Mouse (Mus musculus) hindbrain, embryonic 12.5 days (tissue): ENCODE results near the gene Pik3c2b. TPM values are rescaled to one million over a fixed set of nuclear protein-coding genes. Genes with fewer than 3 reads are reported as not detected.

Experiments
- ATAC-seq: fragments of 200-750 bp; cut with Nextera tagmentation; 2 replicates; pipeline ENCODE4 v1.8.0; 2017; ENCODE audit warnings: moderate TSS enrichment; ENCODE audit not compliant: low FRiP score
- H3K27ac ChIP-seq: fragments of 300-500 bp; sonication (generic); 2 replicates; pipeline ENCODE4 v1.5.1; 2016; ENCODE audit warnings: mild to moderate bottlenecking
- H3K27me3 ChIP-seq: fragments of 300-500 bp; sonication (generic); 2 replicates; pipeline ENCODE4 v1.6.1; 2016; ENCODE audit warnings: mild to moderate bottlenecking
- H3K36me3 ChIP-seq: fragments of 300-500 bp; sonication (generic); 2 replicates; pipeline ENCODE4 v1.6.1; 2016; ENCODE audit warnings: mild to moderate bottlenecking
- H3K4me1 ChIP-seq: fragments of 300-500 bp; sonication (generic); 2 replicates; pipeline ENCODE4 v1.6.1; 2016
- H3K4me2 ChIP-seq: fragments of 300-500 bp; sonication (generic); replicated peaks from 2 replicates; pipeline ENCODE4 v1.6.1; 2016; ENCODE audit warnings: mild to moderate bottlenecking
- H3K4me3 ChIP-seq: fragments of 300-500 bp; sonication (generic); 2 replicates; pipeline ENCODE4 v1.5.1; 2016; ENCODE audit warnings: mild to moderate bottlenecking
- H3K9ac ChIP-seq: fragments of 300-500 bp; sonication (generic); 2 replicates; pipeline ENCODE4 v1.6.1; 2016; ENCODE audit warnings: mild to moderate bottlenecking, moderate library complexity
- H3K9me3 ChIP-seq: fragments of 300-500 bp; sonication (generic); replicated peaks from 2 replicates; pipeline ENCODE4 v1.6.1; 2016; ENCODE audit warnings: mild to moderate bottlenecking
- WGBS: fragments of 180-500 bp; shearing (Covaris S2); methylation state at CpG from one replicate; pipeline ENCODE4 v1.1.7; 2016; 5-methylcytosine and 5-hydroxymethylcytosine counted together
- polyA plus RNA-seq: library from polyadenylated mRNA; unstranded; fragments of >200 nt; fragmentation: Nextera tagmentation; extraction: Ambion mirVana; gene quantifications from 2 replicates; pipeline ENCODE4 v1.2.1, GENCODE M21; 2016

The Pik3c2b gene
- polyA plus RNA-seq, 1 experiment from 2014 or later: 17.0 TPM

DNA sequence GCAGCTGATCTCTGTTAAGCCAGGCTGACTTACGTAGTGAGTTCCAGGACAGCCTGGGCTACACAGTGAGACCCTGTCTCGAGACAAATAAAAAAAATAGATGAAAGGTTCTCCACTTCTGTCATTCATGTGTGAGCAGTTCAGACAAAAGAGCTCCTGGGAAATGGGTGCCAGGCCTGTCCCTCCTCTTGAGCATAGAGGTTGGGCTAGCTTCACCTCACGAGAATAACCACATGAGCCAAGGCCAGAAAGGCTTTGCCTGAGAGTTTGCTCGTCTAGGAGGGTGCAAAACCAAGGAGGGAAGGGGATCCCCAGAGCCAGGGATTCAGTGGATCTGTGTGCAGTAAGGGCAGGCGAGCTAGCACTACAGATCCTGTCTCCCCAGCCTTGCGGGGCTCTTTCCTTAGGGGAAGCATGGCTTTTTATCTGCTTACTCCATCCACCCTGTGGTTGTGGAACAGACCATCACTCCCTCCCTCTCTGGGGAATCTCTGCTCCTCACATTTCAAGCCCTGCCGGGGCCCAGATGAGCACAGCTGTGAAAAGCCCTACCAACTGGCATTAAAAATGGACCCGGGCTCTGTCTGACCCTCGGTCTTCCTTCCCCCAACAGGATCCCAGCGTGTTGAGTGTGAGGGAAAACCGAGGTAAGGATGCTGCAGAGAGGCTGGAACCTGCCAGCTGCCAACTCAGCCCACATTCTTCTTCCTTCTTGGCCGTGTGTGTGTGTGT lies 32.3 kb downstream of the Pik3c2b start:
- Histone ChIP-seq H3K4me3 (no peak overlapping the region), H3K36me3 (peaks cover 52% of the 10 kb centered on the region), H3K9ac (no peak overlapping the region), H3K27me3 (no peaks in the 10 kb centered on the region), H3K4me1 (peaks cover 46% of the 10 kb centered on the region), H3K27ac (peak overlapping the region; percentile 45), H3K4me2 (no peak overlapping the region), H3K9me3 (no peaks in the 10 kb centered on the region)
- 53% methylated on average over 11 of the region's 12 CpGs for WGBS
- ATAC-seq: no peak

DNA sequence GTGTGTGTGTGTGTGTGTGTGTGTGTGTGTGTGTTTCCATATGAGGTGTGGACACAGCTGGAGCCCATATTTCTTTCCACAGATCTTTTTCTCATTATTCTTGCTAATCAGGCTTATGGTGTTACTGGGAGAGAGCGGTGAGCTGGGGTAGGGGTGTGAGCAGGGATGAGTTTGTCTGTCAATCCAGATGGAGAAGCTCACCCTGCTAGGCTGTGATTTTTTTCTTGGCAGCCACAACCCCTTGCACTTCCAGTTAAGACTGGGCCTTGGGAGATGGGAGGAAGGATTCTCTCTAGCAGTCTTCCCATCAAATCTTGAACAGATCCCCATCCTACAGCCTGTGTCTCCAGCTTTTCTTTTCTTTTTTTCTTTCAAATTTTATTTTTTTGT lies 32.9 kb downstream of the Pik3c2b start:
- H3K4me1 ChIP-seq: peaks cover 45% of the 10 kb centered on the region
- no peak overlapping the region for H3K4me2 ChIP-seq
- H3K36me3 ChIP-seq: peaks cover 53% of the 10 kb centered on the region
- no peak overlapping the region for H3K9ac ChIP-seq
- peak overlapping the region; percentile 45 for H3K27ac ChIP-seq
- ATAC-seq: no peak
- H3K4me3 ChIP-seq: no peak overlapping the region
- H3K9me3 ChIP-seq: no peaks in the 10 kb centered on the region
- WGBS: 53% methylated on average over 1 of the region's 1 CpGs
- no peaks in the 10 kb centered on the region for H3K27me3 ChIP-seq

DNA sequence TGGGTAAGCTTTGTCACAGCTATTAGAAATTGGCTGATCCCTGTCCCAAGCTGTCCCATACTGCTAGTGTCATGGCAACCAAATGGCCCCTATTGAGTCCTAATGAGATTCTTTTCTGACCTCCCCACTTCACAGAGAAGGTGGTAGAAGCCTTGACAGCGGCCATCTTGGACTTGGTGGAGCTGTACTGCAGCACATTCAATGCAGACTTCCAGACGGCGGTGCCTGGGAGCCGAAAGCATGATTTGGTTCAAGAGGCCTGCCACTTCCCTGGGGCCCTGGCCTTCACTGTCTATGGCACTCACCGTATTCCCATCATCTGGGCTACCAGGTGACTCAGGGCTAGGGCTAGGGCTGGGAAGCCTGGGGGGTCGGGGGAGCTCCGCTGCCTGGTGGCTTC lies 34.0 kb downstream of the Pik3c2b start:
- H3K4me2 ChIP-seq: peak overlapping the region; percentile 11; the same call in 1 of the 2 replicates
- 51% methylated on average over 7 of the region's 7 CpGs for WGBS
- peaks cover 49% of the 10 kb centered on the region for H3K4me1 ChIP-seq
- peak; percentile 74 for ATAC-seq
- no peak overlapping the region for H3K4me3 ChIP-seq
- peak overlapping the region; percentile 95 for H3K27ac ChIP-seq
- H3K27me3 ChIP-seq: no peaks in the 10 kb centered on the region
- H3K9me3 ChIP-seq: no peaks in the 10 kb centered on the region
- H3K9ac ChIP-seq: peak overlapping the region; percentile 29; the same call in 1 of the 2 replicates
- H3K36me3 ChIP-seq: peaks cover 55% of the 10 kb centered on the region

DNA sequence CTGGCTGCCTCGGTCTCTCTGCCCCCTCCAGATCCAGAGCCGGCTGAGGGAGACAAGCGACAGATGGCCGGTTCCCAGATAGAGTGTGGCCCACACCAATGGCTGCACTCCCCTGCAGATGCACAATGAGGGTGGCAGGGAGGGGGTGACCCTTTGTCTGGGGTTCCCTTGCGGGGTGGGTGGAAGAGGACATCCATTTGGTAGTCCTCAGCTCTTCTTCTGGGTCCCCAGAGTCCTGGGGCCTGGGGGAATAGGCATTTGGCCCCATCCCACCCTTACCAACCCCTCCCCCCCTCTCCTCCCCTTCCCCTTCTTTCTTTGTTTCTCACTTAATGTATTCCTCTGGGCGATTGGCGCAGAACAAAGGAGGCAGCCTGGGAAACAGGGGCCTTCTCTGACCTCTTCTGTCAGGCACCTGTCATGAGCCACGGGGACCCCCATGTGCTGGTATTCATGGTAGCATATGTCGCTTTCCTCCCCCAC lies 34.7 kb downstream of the Pik3c2b start:
- ATAC-seq: peak; percentile 90

DNA sequence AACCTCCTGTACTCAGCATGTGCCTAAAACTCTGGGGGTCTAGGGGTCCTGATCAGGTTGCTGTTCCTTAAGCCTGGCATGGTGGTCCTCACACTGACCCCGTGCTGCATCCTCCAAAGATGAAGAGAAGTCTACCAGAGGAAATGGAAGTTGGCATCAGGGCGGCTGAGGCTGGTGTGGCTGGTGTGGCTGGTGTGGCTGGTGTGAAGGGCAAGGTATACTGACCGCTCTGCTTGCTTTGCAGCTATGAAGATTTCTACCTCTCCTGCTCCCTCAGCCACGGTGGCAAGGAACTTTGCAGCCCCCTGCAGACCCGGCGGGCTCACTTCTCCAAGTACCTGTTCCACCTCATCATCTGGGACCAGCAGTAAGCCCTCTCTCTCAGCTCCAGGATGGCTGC lies 35.2 kb downstream of the Pik3c2b start:
- WGBS: 44% methylated on average over 6 of the region's 6 CpGs
- no peak for ATAC-seq
- H3K36me3 ChIP-seq: peaks cover 50% of the 10 kb centered on the region
- 0 out of 2 replicates have a peak overlapping the region, but pooled peaks have one; percentile 29 for H3K9ac ChIP-seq
- peaks cover 51% of the 10 kb centered on the region for H3K4me1 ChIP-seq
- H3K4me2 ChIP-seq: no peak overlapping the region
- H3K4me3 ChIP-seq: no peak overlapping the region
- H3K9me3 ChIP-seq: no peaks in the 10 kb centered on the region
- H3K27me3 ChIP-seq: no peaks in the 10 kb centered on the region
- peak overlapping the region; percentile 95 for H3K27ac ChIP-seq

More for the DNA sequence above, 34.7 kb downstream of the Pik3c2b start:
- H3K4me1 ChIP-seq: peaks cover 49% of the 10 kb centered on the region
- WGBS: 9% methylated on average over 9 of the region's 9 CpGs
- peak overlapping the region; percentile 11; the same call in 1 of the 2 replicates for H3K4me2 ChIP-seq
- H3K9ac ChIP-seq: 0 out of 2 replicates have a peak overlapping the region, but pooled peaks have one; percentile 29
- no peaks in the 10 kb centered on the region for H3K9me3 ChIP-seq
- H3K4me3 ChIP-seq: no peak overlapping the region
- H3K27ac ChIP-seq: peak overlapping the region; percentile 95
- H3K27me3 ChIP-seq: no peaks in the 10 kb centered on the region
- peaks cover 54% of the 10 kb centered on the region for H3K36me3 ChIP-seq

DNA sequence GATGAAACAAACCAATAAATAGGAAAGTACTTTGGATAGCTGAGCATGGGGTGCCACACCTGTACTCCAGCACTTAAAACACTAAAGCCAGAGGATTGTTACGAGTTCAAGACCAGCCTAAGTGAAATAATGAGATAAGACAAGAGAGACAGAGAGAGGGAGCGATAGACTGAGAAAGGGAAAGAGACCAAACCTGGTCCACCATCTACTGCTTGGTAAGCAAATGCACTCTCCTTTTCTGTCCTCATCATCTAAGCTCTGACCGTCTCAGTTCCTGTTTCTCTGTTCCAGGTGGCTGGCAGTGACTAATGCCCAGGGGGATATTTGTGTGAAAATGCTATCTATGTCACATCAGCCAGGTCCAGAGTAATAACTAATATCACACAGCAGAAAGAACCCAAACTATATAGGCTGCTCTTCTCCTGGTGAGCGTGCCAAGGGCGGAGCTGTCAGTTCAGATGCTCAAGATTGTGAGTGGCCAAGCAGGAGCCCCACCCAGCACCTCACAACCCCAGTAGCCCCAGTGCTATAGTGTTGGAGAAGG lies 37.6 kb downstream of the Pik3c2b start:
- no peaks in the 10 kb centered on the region for H3K9me3 ChIP-seq
- 88% methylated on average over 5 of the region's 5 CpGs for WGBS
- H3K4me1 ChIP-seq: peaks cover 45% of the 10 kb centered on the region
- no peaks in the 10 kb centered on the region for H3K27me3 ChIP-seq
- H3K36me3 ChIP-seq: peaks cover 43% of the 10 kb centered on the region
- ATAC-seq: no peak
- no peak overlapping the region for H3K4me2 ChIP-seq
- H3K27ac ChIP-seq: no peak overlapping the region
- H3K4me3 ChIP-seq: no peak overlapping the region
- H3K9ac ChIP-seq: no peak overlapping the region

DNA sequence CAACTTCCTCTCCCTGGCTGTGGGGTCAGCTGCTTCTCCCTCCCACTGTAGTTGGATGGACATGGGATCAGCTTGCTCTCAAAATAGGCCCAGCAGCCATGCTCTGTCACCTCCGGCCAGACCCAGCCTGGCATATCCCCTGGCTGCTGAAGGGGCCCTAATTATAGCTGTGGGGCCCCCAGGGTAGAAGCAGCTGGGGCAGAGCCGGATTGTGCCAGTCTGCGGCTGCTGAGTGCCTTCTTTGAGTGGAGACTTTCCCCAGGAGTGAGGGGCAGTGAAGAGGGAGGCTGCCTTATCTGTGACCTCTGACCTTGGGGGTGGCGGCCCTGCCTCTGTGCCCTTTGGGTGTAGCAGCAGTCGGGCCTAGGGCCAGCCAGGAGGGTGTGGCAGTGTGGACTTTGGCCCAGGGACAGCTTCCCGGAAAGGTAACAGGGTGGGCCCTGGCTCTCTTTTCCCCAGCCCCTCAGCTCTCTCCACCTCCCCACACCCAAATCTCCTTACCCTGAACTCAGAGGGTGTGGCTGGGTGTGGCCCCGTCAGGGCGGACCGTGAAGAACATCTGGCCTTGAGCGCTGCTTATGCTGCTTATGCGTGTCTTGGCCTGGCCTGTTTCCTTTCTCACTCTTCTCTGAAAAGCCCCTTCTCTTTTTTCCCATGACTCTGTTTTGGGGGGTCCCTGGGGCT lies 38.6 kb downstream of the Pik3c2b start:
- ATAC-seq: no peak
- 72% methylated on average over 11 of the region's 11 CpGs for WGBS
- H3K4me3 ChIP-seq: no peak overlapping the region
- H3K4me1 ChIP-seq: peaks cover 39% of the 10 kb centered on the region
- no peak overlapping the region for H3K4me2 ChIP-seq
- peaks cover 46% of the 10 kb centered on the region for H3K36me3 ChIP-seq
- H3K27ac ChIP-seq: no peak overlapping the region
- H3K9me3 ChIP-seq: no peaks in the 10 kb centered on the region
- no peaks in the 10 kb centered on the region for H3K27me3 ChIP-seq
- H3K9ac ChIP-seq: no peak overlapping the region

DNA sequence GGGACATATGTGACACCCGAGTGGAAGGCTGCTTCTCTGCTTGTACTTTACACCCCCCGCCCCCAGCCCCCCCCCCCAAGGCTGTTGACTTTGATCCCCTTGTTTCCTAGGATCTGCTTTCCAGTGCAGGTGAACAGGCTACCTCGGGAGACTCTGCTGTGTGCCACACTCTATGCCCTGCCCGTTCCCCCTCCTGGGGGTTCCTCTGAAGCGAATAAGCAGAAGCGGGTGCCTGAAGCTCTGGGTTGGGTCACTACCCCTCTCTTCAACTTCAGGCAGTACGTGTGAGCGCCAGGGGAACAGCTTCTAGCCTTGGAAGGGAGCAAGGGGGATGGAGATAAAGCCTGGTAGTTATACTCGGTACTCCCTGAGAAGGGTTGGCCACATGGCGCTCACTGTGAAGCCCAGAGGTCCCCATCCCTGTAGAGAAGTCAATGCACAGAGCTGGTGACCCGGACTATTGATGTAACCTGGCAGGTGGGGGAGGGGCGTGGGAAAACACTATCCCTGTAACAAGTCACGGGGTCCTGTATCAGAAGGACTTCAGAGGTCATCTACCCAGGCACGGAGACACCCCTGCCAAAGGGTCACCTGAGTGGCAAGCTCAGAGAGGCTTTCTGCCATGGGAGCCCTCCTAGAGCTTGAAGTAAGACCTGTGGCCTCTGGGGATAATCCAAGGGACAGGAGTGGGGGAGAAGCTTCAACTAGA lies 39.4 kb downstream of the Pik3c2b start:
- no peak for ATAC-seq
- peaks cover 51% of the 10 kb centered on the region for H3K36me3 ChIP-seq
- 79% methylated on average over 14 of the region's 14 CpGs for WGBS
- peaks cover 33% of the 10 kb centered on the region for H3K4me1 ChIP-seq
- no peak overlapping the region for H3K27ac ChIP-seq
- no peaks in the 10 kb centered on the region for H3K9me3 ChIP-seq
- no peak overlapping the region for H3K4me3 ChIP-seq
- no peaks in the 10 kb centered on the region for H3K27me3 ChIP-seq
- H3K9ac ChIP-seq: no peak overlapping the region
- H3K4me2 ChIP-seq: no peak overlapping the region

DNA sequence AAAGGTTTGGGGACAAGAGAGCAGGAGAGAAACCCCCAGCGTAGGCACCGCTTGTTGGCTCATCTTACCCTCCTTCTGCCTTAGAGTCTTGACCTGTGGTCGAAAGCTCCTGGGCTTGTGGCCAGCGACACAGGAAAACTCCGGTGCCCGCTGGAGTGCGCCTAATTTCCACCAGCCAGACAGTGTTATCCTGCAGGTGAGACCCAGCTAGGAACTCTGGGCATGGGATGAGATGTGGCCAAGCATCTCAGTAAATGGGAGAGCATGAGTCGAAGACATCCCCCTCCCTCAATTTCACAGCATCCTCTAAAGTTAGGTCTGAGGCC lies 39.9 kb downstream of the Pik3c2b start:
- WGBS: 96% methylated on average over 8 of the region's 8 CpGs
- Histone ChIP-seq H3K36me3 (peaks cover 57% of the 10 kb centered on the region), H3K27ac (no peak overlapping the region), H3K4me3 (no peak overlapping the region), H3K9ac (no peak overlapping the region), H3K27me3 (no peaks in the 10 kb centered on the region), H3K4me1 (peaks cover 28% of the 10 kb centered on the region), H3K4me2 (no peak overlapping the region), H3K9me3 (no peaks in the 10 kb centered on the region)
- no peak for ATAC-seq

DNA sequence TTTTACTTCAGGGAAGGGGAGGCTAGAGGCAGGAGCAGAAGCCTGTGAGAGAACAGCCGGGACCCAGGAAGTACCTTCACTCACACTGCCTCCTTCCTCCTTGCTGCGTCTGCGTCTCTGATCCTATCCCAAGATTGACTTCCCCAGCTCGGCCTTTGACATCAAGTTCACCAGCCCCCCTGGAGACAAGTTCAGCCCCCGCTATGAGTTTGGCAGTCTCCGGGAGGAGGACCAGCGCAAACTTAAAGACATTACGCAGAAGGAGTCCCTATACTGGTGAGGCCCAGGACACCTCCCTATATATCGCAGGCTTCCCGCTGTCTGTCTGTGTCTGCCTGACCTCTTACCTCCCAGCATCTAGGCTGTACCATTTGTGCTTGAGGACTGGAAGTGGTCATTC lies 41.3 kb downstream of the Pik3c2b start:
- Histone ChIP-seq H3K9me3 (no peaks in the 10 kb centered on the region), H3K4me3 (no peak overlapping the region), H3K27me3 (no peaks in the 10 kb centered on the region), H3K9ac (peak overlapping the region; percentile 18; the same call in 1 of the 2 replicates), H3K36me3 (peaks cover 61% of the 10 kb centered on the region), H3K4me2 (no peak overlapping the region), H3K4me1 (peaks cover 18% of the 10 kb centered on the region), H3K27ac (peak overlapping the region; percentile 62; the same call in 1 of the 2 replicates)
- ATAC-seq: no peak
- WGBS: 81% methylated on average over 10 of the region's 10 CpGs

DNA sequence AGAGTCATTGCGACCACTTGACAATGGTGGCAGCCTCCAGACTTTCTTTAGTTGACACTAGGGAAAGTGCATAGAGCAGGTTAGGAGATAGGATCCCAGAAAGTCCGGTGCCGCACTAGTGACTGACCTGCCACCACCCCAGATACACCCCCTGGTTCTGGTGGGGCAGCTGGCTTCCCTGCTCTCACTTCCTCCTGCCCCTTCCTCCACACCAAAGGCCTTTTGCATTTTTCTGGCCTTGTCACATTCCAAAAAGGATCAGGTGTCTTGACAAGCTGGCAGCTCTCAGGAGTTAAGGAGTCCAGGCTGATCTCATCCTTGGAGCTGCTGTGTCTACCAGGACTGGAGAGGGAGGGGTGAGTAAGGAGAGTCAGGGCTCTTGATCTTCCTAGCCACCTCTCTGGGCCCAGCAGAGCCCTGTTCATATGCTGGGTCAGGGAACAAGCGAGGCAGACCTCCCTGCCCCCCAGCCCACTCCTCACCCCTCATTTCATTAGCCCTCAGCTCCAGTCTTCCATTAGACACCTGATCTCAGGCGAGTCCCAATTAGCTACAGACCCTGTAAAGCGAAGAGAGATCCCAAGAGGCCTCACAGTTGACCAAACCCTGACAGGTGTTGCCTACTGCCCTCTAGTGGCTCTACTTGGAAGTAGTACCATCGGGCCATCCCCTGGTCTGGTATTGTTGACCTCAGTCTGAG lies 41.9 kb downstream of the Pik3c2b start:
- peak; percentile 82 for ATAC-seq
- Histone ChIP-seq H3K27me3 (no peaks in the 10 kb centered on the region), H3K36me3 (peaks cover 61% of the 10 kb centered on the region), H3K4me1 (peaks cover 18% of the 10 kb centered on the region), H3K27ac (peak overlapping the region; percentile 62; the same call in 1 of the 2 replicates), H3K4me2 (no peak overlapping the region), H3K4me3 (no peak overlapping the region), H3K9ac (peak overlapping the region; percentile 18; the same call in 1 of the 2 replicates), H3K9me3 (no peaks in the 10 kb centered on the region)
- WGBS: 42% methylated on average over 7 of the region's 7 CpGs
